Mouse (Mus musculus): ENCODE results near the gene Zdhhc21.

DNA sequence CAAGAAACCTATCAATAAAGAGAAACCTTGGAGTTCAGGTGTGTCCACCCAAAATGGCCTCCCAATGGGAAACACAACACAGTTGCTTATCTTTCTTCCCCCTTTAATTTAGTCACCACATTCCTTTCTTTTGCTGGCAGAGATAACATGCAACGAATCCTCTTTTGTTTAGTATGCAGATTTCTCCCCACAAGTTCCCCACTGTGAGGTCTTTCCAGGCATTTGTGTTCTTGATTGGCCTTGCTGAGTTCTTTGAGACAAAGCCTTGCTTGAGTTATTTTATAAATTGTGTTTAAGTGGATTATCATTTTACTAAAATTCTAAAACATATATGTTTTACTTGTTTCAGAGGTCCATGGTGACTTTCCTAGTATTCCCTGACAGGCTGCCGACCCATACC is 26.4 kb upstream of the Zdhhc21 start:
- TF ChIP-seq CTCF (IDR thresholded peaks at IDR 0.05; ENCODE audit: borderline replicate concordance, control insufficient read depth, extremely low read depth, insufficient read depth, low read length, poor library complexity) = no peak
- no peak for TF ChIP-seq POLR2A (IDR thresholded peaks at IDR 0.05; ENCODE audit: control insufficient read depth, extremely low read depth, insufficient read depth, low read length, poor library complexity)
